ENCODE assay signal across 9 mouse cellular contexts in the genomic region with DNA sequence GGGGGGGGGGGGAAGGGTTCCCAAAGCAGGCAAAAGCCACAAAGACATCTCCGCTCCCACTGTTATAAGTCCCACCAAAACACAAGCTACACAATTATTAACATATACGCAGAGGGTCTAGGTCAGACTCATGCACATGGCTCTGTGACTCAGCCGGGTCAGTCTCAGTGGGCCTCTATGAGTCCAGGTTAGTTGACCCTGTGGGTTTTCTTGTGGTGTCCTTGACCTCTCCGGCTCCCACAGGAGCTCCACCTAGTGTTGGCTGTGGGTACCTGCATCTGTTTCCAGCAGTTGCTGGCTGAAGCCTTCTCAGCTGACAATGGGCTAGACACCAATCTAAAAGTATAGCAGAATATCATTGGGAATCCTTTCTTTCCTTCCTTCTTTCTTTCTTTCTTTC. TPM values are rescaled to one million over a fixed set of nuclear protein-coding genes. Genes with fewer than 3 reads are reported as not detected.
DNase-seq lines count a peak whose midpoint lies in the region; ATAC-seq and TF ChIP-seq lines count a peak whose summit lies in the region.
"Had no signal": no experiment of that assay in that cellular context is flagged by ENCODE, and none has a peak within 500 bp of the region (broad histone marks: within the 10 kb centered on the region; RNA-seq: fewer than 3 reads in every experiment).

No protein-coding gene starts in this region.

- H3K4me2 ChIP-seq in heart, postnatal 0 days (ENCODE audit: low read depth, low read length), result no peak overlapping the region
- no peak overlapping the region for H3K4me2 ChIP-seq in heart, embryonic 12.5 days

- TF ChIP-seq EP300 in heart, postnatal 0 days (IDR thresholded peaks at IDR 0.05; ENCODE audit: low read depth), result no peak

- no peak overlapping the region for H3K9ac ChIP-seq in heart, postnatal 0 days (replicated peaks; ENCODE audit: low read depth, low read length)
- H3K9ac ChIP-seq in heart, embryonic 12.5 days, result no peak overlapping the region

- H3K9me3 ChIP-seq in heart, postnatal 0 days (replicated peaks; ENCODE audit: control insufficient read depth, low read length), result no peaks in the 10 kb centered on the region
- no peaks in the 10 kb centered on the region for H3K9me3 ChIP-seq in heart, embryonic 12.5 days (replicated peaks)
- no peaks in the 10 kb centered on the region for H3K9me3 ChIP-seq in limb, embryonic 10.5 days (replicated peaks)

- WGBS in heart, postnatal 0 days, result 63% methylated on average over 4 of the region's 4 CpGs
- WGBS in heart, embryonic 12.5 days, result 57% methylated on average over 4 of the region's 4 CpGs
- WGBS in limb, embryonic 10.5 days, result 61% methylated on average over 4 of the region's 4 CpGs

- H3K4me1 ChIP-seq in heart, postnatal 0 days (ENCODE audit: control insufficient read depth, insufficient read depth), result no peaks in the 10 kb centered on the region
- H3K4me1 ChIP-seq in heart, embryonic 12.5 days (replicated peaks), result no peaks in the 10 kb centered on the region
- no peaks in the 10 kb centered on the region for H3K4me1 ChIP-seq in limb, embryonic 10.5 days

- H3K4me3 ChIP-seq in heart, postnatal 0 days (ENCODE audit: low read depth, low read length), result no peak overlapping the region
- no peak overlapping the region for H3K4me3 ChIP-seq in heart, embryonic 12.5 days
- no peak overlapping the region for H3K4me3 ChIP-seq in limb, embryonic 10.5 days

- ATAC-seq in heart, postnatal 0 days (ENCODE audit: insufficient read depth, low read depth), result no peak
- no peak for ATAC-seq in heart, embryonic 12.5 days (ENCODE audit: insufficient number of reproducible peaks, low FRiP score)
- ATAC-seq in activated CD4-positive, CD25-positive, alpha-beta regulatory T cell, adult 4 months, result no peak

- DNase-seq in heart, postnatal 0 days (ENCODE audit: low spot score), result no peak
- DNase-seq in 416B (ENCODE audit: low read depth), result peak; percentile 4
- DNase-seq in R1 (ENCODE audit: low read depth, low spot score), result peak; percentile 90
- peak; percentile 48 for DNase-seq in limb, embryonic 10.5 days (ENCODE audit: low spot score)
- DNase-seq in spleen, postnatal 4 days (ENCODE audit: low spot score in 2 of 2), result no peak
- DNase-seq in frontal cortex, postnatal 14 days (ENCODE audit: low spot score in 2 of 2), result no peak

- no peak overlapping the region for H3K27ac ChIP-seq in heart, postnatal 0 days (ENCODE audit: low read depth)
- no peak overlapping the region for H3K27ac ChIP-seq in heart, embryonic 12.5 days (ENCODE audit: poor library complexity, severe bottlenecking)
- no peak overlapping the region for H3K27ac ChIP-seq in limb, embryonic 10.5 days

- peak; percentile 39 for TF ChIP-seq CTCF in heart, postnatal 0 days (IDR thresholded peaks at IDR 0.05; ENCODE audit: low read depth)

- H3K27me3 ChIP-seq in heart, postnatal 0 days (ENCODE audit: control insufficient read depth, insufficient read depth, low read length), result no peaks in the 10 kb centered on the region
- H3K27me3 ChIP-seq in heart, embryonic 12.5 days (replicated peaks), result no peaks in the 10 kb centered on the region
- H3K27me3 ChIP-seq in limb, embryonic 10.5 days (ENCODE audit: low read depth, poor library complexity, severe bottlenecking), result no peaks in the 10 kb centered on the region

- H3K36me3 ChIP-seq in heart, postnatal 0 days (replicated peaks; ENCODE audit: control insufficient read depth, insufficient read depth, low read length), result no peaks in the 10 kb centered on the region
- no peaks in the 10 kb centered on the region for H3K36me3 ChIP-seq in heart, embryonic 12.5 days
- H3K36me3 ChIP-seq in limb, embryonic 10.5 days, result no peaks in the 10 kb centered on the region

RNA-seq across cellular contexts. Expression of a gene that starts 26.7 kb away (rescaled TPM):
- not detected in 2 replicates for total RNA-seq in heart, postnatal 0 days (2014; rRNA removed; ENCODE audit: low replicate concordance)
- not detected in 2 replicates for polyA plus RNA-seq in heart, postnatal 0 days (2015; fragmentation: Nextera tagmentation; extraction: Ambion mirVana)
- not detected in 2 replicates for polyA plus RNA-seq in heart, embryonic 12.5 days (2016; fragmentation: Nextera tagmentation; extraction: Ambion mirVana)
- 0.08 TPM in 1 of 2 replicates, not detected in the other for polyA plus RNA-seq in limb, embryonic 10.5 days (2016; fragmentation: Nextera tagmentation; extraction: Ambion mirVana)
- polyA plus RNA-seq in activated CD4-positive, CD25-positive, alpha-beta regulatory T cell, adult 4 months (2017; shearing (Covaris generic)), result not detected
- total RNA-seq: heart, postnatal 14 days had no signal

Comparison
In these comparisons a context has a peak if more than half of its experiments do, and no peak if none do; other contexts are left out.
1. DNase-seq: peak in 416B (single experiment), R1 (single experiment) and limb, embryonic 10.5 days (single experiment); none in heart, postnatal 0 days (single experiment), spleen, postnatal 4 days (0 of 2) and frontal cortex, postnatal 14 days (0 of 2).